Mouse (Mus musculus) cerebellum, adult 2 months (tissue): ENCODE measurements around the gene Otud6a.

Experiments used
- CTCF ChIP-seq: fragments of 200-500 bp; IDR thresholded peaks from 2 replicates; pipeline ENCODE4 v1.5.1; 2011; ENCODE audit warnings: low read depth, mild to moderate bottlenecking, control low read depth, low read length, moderate library complexity, borderline replicate concordance; ENCODE audit not compliant: insufficient read depth
- POLR2A ChIP-seq: fragments of 200-500 bp; IDR thresholded peaks from 2 replicates; pipeline ENCODE4 v1.6.1; 2011; ENCODE audit warnings: low read length, control low read depth, borderline replicate concordance; ENCODE audit not compliant: insufficient read depth

DNA sequence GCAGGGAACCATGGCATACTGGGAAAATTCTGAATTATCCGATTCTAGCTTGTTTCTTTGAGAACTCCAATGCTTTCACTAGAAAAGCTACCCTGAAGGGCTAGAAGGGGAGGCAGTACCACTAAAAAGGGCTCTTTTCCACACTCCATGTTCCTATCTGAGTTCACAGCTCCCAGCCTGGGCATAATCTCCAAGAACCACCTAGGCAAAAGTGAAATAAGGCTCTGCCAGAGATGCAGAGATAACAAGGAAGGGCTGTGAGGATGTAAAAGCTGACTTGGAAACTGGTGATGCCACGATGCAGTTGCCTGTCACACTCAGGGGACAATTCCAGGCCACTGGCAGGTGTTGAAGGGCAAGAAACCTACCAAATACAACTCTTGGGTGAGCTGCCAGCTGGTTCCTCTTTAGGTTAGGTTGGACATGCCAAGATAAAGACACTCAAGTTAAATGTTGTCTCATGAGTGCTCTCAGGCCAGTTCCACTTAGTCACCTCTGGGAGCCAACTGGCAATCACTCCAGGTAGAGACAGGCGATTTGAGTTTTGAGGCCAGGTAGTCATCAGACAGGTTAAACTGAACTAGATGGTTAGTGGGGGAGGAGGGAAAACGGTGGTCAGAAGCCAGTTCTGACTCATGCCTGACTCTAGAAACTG is 46.9 kb downstream of the Otud6a start:
- TF ChIP-seq CTCF (no peak), POLR2A (no peak)
